Mouse (Mus musculus) neural tube, embryonic 11.5 days (tissue): Measurements from ENCODE around the gene Camta1. TPM values are rescaled to one million over a fixed set of nuclear protein-coding genes. Genes with fewer than 3 reads are reported as not detected.

ENCODE experiments used
- ATAC-seq: fragments of 200-750 bp; cut with Nextera tagmentation; 2 replicates; pipeline ENCODE4 v1.8.0; 2017; ENCODE audit warnings: moderate number of reproducible peaks, mild to moderate bottlenecking, moderate TSS enrichment, moderate library complexity; ENCODE audit not compliant: insufficient read depth, low FRiP score, low TSS enrichment
- DNase-seq: peaks from one replicate; pipeline ENCODE4 v3.0.0-alpha.2; 2015; ENCODE audit warnings: low spot score
- H3K27ac ChIP-seq: fragments of 300-500 bp; sonication (generic); 2 replicates; pipeline ENCODE4 v1.5.1; 2014; ENCODE audit warnings: low read depth, mild to moderate bottlenecking, low read length
- H3K27me3 ChIP-seq: fragments of 300-500 bp; sonication (generic); 2 replicates; pipeline ENCODE4 v1.6.1; 2014; ENCODE audit warnings: mild to moderate bottlenecking, low read length, mixed read lengths; ENCODE audit not compliant: control insufficient read depth, insufficient read depth
- H3K36me3 ChIP-seq: fragments of 300-500 bp; sonication (generic); 2 replicates; pipeline ENCODE4 v1.6.1; 2014; ENCODE audit warnings: mild to moderate bottlenecking, low read length, moderate library complexity, mixed read lengths; ENCODE audit not compliant: control insufficient read depth, insufficient read depth
- H3K4me1 ChIP-seq: fragments of 300-500 bp; sonication (generic); 2 replicates; pipeline ENCODE4 v1.6.1; 2014; ENCODE audit warnings: low read length, mixed read lengths; ENCODE audit not compliant: control insufficient read depth, insufficient read depth
- H3K4me2 ChIP-seq: fragments of 300-500 bp; sonication (generic); 2 replicates; pipeline ENCODE4 v1.6.1; 2014; ENCODE audit warnings: low read depth, mild to moderate bottlenecking, moderate library complexity
- H3K4me3 ChIP-seq: fragments of 300-500 bp; sonication (generic); 2 replicates; pipeline ENCODE4 v1.5.1; 2014; ENCODE audit warnings: low read depth, low read length
- H3K9ac ChIP-seq: fragments of 300-500 bp; sonication (generic); 2 replicates; pipeline ENCODE4 v1.6.1; 2014; ENCODE audit warnings: mild to moderate bottlenecking, low read length
- H3K9me3 ChIP-seq: fragments of 300-500 bp; sonication (generic); 2 replicates; pipeline ENCODE4 v1.6.1; 2016; ENCODE audit warnings: low read length; ENCODE audit not compliant: control insufficient read depth
- WGBS: fragments of 180-500 bp; shearing (Covaris S2); extraction: QIAGEN DNeasy Blood & Tissue Kit; methylation state at CpG from one replicate; pipeline ENCODE4 v1.1.7; 2014; 5-methylcytosine and 5-hydroxymethylcytosine counted together
- polyA plus RNA-seq: library from polyadenylated mRNA; unstranded; fragments of >200 nt; fragmentation: Nextera tagmentation; extraction: Ambion mirVana; gene quantifications from 2 replicates; pipeline ENCODE4 v1.2.1, GENCODE M21; 2014

Gene Camta1
- polyA plus RNA-seq, 1 experiment from 2014 or later: 131 TPM

- no peak for DNase-seq
- H3K9ac ChIP-seq: no peak overlapping the region
- no peaks in the 10 kb centered on the region for H3K9me3 ChIP-seq
- no peaks in the 10 kb centered on the region for H3K36me3 ChIP-seq
- H3K4me3 ChIP-seq: no peak overlapping the region
- ATAC-seq: no peak
- no peak overlapping the region for H3K4me2 ChIP-seq
- peaks cover 12% of the 10 kb centered on the region for H3K4me1 ChIP-seq
- no peak overlapping the region for H3K27ac ChIP-seq
- 86% methylated on average over 4 of the region's 4 CpGs for WGBS
- no peaks in the 10 kb centered on the region for H3K27me3 ChIP-seq
Measured at GRCm38 (mm10) chr4:151155587-151155986, 706.1 kb downstream of the Camta1 start.

- Histone ChIP-seq H3K27ac (no peak overlapping the region), H3K9ac (no peak overlapping the region), H3K36me3 (no peaks in the 10 kb centered on the region), H3K27me3 (no peaks in the 10 kb centered on the region), H3K9me3 (no peaks in the 10 kb centered on the region), H3K4me3 (no peak overlapping the region), H3K4me1 (peaks cover 12% of the 10 kb centered on the region), H3K4me2 (no peak overlapping the region)
- DNase-seq: peak; percentile 47
- WGBS: 46% methylated on average over 4 of the region's 4 CpGs
- ATAC-seq: no peak
Measured at GRCm38 (mm10) chr4:151154306-151154705, 707.4 kb downstream of the Camta1 start.

DNA sequence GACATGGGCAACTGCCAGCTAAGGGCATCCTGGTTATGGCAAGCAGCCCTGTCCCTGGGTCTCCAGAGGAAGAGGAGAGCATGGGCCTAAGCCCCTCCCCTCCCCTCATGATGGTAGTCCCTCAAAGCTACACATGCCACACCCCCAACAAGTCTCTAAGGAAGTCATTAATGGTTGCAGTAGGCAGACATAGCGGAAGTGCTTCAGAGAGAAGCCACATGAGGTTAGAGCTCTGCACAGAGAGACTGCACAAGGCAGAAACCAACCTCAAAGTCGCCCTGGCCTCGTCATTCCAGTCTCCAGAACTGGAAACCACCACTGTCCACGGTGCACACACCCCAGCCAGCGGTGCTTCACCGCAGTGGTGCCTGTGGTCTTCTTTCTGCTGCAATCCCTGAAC, 709.7 kb downstream of the Camta1 start:
- ATAC-seq (no peak), DNase-seq (no peak)
- H3K4me1 ChIP-seq: peaks cover 18% of the 10 kb centered on the region
- H3K4me2 ChIP-seq: no peak overlapping the region
- no peaks in the 10 kb centered on the region for H3K36me3 ChIP-seq
- H3K9ac ChIP-seq: no peak overlapping the region
- H3K27ac ChIP-seq: no peak overlapping the region
- no peaks in the 10 kb centered on the region for H3K27me3 ChIP-seq
- 65% methylated on average over 6 of the region's 6 CpGs for WGBS
- no peaks in the 10 kb centered on the region for H3K9me3 ChIP-seq
- no peak overlapping the region for H3K4me3 ChIP-seq

- H3K9ac ChIP-seq: no peak overlapping the region
- H3K4me2 ChIP-seq: no peak overlapping the region
- no peaks in the 10 kb centered on the region for H3K27me3 ChIP-seq
- no peak overlapping the region for H3K27ac ChIP-seq
- H3K4me1 ChIP-seq: peaks cover 18% of the 10 kb centered on the region
- H3K4me3 ChIP-seq: no peak overlapping the region
- DNase-seq: no peak
- ATAC-seq: no peak
- no peaks in the 10 kb centered on the region for H3K9me3 ChIP-seq
- WGBS: 79% methylated on average over 11 of the region's 11 CpGs
- no peaks in the 10 kb centered on the region for H3K36me3 ChIP-seq
Measured at GRCm38 (mm10) chr4:151150842-151151241, 710.8 kb downstream of the Camta1 start.

DNA sequence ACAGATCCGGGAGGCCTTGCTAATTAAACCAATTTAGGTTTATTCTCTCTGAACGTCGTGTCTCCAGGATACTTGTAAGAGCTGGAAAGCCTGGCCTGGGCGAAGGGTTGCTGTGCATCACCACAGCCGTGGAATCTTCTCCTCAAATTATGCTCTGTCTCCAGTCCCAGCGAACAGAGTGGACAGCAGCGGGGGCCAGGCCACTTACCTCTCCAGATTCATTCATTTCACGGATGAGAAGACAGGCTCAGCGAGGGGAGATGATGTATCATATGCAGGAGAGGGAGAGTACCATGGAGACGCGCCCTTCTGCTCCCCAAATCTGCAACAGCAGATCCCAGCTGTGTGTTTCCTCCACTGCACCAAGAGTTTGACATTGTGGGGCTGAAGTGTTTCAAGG, 711.6 kb downstream of the Camta1 start:
- ATAC-seq (no peak), DNase-seq (no peak)
- Histone ChIP-seq H3K27ac (no peak overlapping the region), H3K9ac (no peak overlapping the region), H3K4me3 (no peak overlapping the region), H3K4me2 (no peak overlapping the region), H3K27me3 (no peaks in the 10 kb centered on the region), H3K36me3 (no peaks in the 10 kb centered on the region), H3K9me3 (no peaks in the 10 kb centered on the region), H3K4me1 (peaks cover 18% of the 10 kb centered on the region)
- WGBS: 72% methylated on average over 11 of the region's 11 CpGs

- no peak overlapping the region for H3K4me3 ChIP-seq
- DNase-seq: no peak
- 19% methylated on average over 12 of the region's 12 CpGs for WGBS
- no peaks in the 10 kb centered on the region for H3K36me3 ChIP-seq
- H3K9ac ChIP-seq: no peak overlapping the region
- peaks cover 11% of the 10 kb centered on the region for H3K4me1 ChIP-seq
- no peak for ATAC-seq
- no peaks in the 10 kb centered on the region for H3K27me3 ChIP-seq
- H3K4me2 ChIP-seq: no peak overlapping the region
- no peaks in the 10 kb centered on the region; the same call in 1 of the 2 replicates for H3K9me3 ChIP-seq
- no peak overlapping the region for H3K27ac ChIP-seq
Measured at GRCm38 (mm10) chr4:151147541-151147940, 714.1 kb downstream of the Camta1 start.

- Histone ChIP-seq H3K27me3 (no peaks in the 10 kb centered on the region), H3K27ac (no peak overlapping the region), H3K36me3 (no peaks in the 10 kb centered on the region), H3K4me2 (no peak overlapping the region), H3K4me1 (peaks cover 21% of the 10 kb centered on the region), H3K9ac (no peak overlapping the region), H3K9me3 (no peaks in the 10 kb centered on the region; the same call in 1 of the 2 replicates), H3K4me3 (no peak overlapping the region)
- 88% methylated on average over 14 of the region's 14 CpGs for whole genome bisulfite sequencing
- DNase-seq (no peak), ATAC-seq (no peak)
Measured at GRCm38 (mm10) chr4:151144121-151144520, 717.6 kb downstream of the Camta1 start.

- Histone ChIP-seq H3K4me3 (no peak overlapping the region), H3K9ac (peak overlapping the region; percentile 48), H3K27ac (peak overlapping the region; percentile 93), H3K27me3 (no peaks in the 10 kb centered on the region), H3K4me1 (peaks cover 24% of the 10 kb centered on the region), H3K4me2 (peak overlapping the region; percentile 43), H3K9me3 (no peaks in the 10 kb centered on the region; the same call in 1 of the 2 replicates), H3K36me3 (no peaks in the 10 kb centered on the region)
- ATAC-seq (peak; percentile 24), DNase-seq (peak; percentile 96)
- WGBS: 5% methylated on average over 13 of the region's 13 CpGs
Measured at GRCm38 (mm10) chr4:151141196-151141880, 720.3 kb downstream of the Camta1 start.

GRCm38 (mm10) chr4:151140368-151140982, 721.2 kb downstream of the Camta1 start:
- H3K27ac ChIP-seq: peak overlapping the region; percentile 93
- H3K4me3 ChIP-seq: no peak overlapping the region
- no peaks in the 10 kb centered on the region for H3K27me3 ChIP-seq
- peaks cover 24% of the 10 kb centered on the region for H3K4me1 ChIP-seq
- H3K9me3 ChIP-seq: no peaks in the 10 kb centered on the region; the same call in 1 of the 2 replicates
- no peaks in the 10 kb centered on the region for H3K36me3 ChIP-seq
- under 1% methylated on average over 20 of the region's 20 CpGs for WGBS
- peak; percentile 79 for ATAC-seq
- peak; percentile 95 for DNase-seq
- peak overlapping the region; percentile 30; the same call in 1 of the 2 replicates for H3K9ac ChIP-seq
- peak overlapping the region; percentile 35 for H3K4me2 ChIP-seq
